Mouse (Mus musculus): ENCODE measurements around the gene Plpp4. TPM values are rescaled to one million over a fixed set of nuclear protein-coding genes. Genes with fewer than 3 reads are reported as not detected.

Plpp4 gene
- 0.49 and 0.72 TPM in 2 replicates for polyA plus RNA-seq (2015; fragmentation: Nextera tagmentation; extraction: Ambion mirVana)

- peak; percentile 83 for ATAC-seq (ENCODE audit: borderline replicate concordance, extremely low read depth, low FRiP score, low TSS enrichment)
- Histone ChIP-seq H3K9me3 (no peaks in the 10 kb centered on the region), H3K27me3 (peaks cover 39% of the 10 kb centered on the region), H3K36me3 (no peaks in the 10 kb centered on the region), H3K4me1 (peaks cover 7% of the 10 kb centered on the region), H3K27ac (no peak within 1 kb of the TSS), H3K4me3 (peak within 1 kb of the TSS; percentile 40), H3K4me2 (peak within 1 kb of the TSS; percentile 83), H3K9ac (no peak within 1 kb of the TSS)
- 2% methylated on average over 41 of the region's 66 CpGs for WGBS
These were observed at the start of gene Plpp4 for GRCm38 (mm10) chr7:129256621-129257373. Plpp4 (plus strand) TSS chr7:129257031.

DNA sequence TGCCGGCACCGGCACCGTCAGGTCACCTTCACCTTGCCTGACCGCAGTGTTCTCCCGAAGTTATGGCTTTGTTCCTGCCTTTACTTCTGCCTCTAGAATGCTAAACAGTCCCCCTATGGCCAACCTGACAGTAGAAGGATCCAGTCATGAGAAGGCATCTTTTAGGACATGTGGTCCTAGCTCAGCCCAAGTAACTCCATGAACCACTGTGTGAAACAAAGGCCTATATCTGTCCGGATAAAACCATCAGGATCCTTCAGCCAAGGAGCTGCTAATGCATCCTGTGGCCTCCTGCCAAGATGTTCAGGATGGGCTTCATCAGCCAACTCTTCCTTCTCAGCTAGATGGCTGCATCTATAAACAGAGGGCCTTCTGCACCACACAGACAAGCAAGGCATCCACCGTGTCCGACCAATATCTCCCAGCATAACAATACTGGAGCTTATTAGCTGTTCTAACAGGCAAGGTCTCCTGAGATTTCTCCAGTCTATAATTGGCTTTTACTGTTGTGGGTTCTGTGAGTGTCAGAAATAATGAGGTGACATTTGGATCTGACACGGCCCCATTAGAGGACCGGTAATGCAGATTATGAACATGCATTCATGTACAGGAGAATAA, 40.8 kb upstream of the Plpp4 start:
- Histone ChIP-seq H3K4me3 (no peak overlapping the region), H3K36me3 (no peaks in the 10 kb centered on the region), H3K4me1 (no peaks in the 10 kb centered on the region), H3K27me3 (no peaks in the 10 kb centered on the region), H3K9me3 (no peaks in the 10 kb centered on the region), H3K4me2 (no peak overlapping the region), H3K27ac (no peak overlapping the region), H3K9ac (no peak overlapping the region)
- 63% methylated on average over 10 of the region's 10 CpGs for WGBS
- ATAC-seq (ENCODE audit: borderline replicate concordance, extremely low read depth, low FRiP score, low TSS enrichment): no peak

DNA sequence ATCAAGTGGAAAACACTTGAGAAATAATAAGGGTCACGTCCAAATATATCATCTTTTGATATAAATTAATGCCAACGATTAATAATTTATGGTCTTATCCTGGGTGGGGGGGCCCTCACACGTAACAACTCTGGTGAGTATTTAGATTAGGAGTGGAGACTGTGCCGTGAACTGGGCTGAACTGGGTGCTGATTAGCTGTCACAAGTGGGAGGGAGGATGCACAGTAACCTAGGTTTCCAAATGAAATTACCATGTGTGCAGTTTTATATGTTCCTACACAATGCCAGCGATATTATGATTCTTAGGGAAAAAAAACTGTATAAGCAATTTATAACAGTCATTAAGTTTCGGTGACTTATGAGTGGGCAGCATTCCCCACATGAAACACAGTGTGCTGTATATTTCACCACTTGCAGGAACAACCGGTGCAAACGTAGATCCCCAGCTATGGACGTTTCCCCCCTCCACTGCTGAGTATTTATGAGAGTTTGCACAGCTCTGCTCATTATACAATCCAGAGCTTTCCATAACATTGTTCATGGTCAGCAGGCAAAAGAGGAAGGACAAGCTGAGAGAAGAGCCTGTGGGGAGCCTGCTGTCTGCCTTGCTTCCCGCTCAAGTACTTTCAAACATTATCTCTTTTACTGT, 40.2 kb upstream of the Plpp4 start:
- no peak overlapping the region for H3K4me3 ChIP-seq
- H3K4me1 ChIP-seq: no peaks in the 10 kb centered on the region
- no peaks in the 10 kb centered on the region for H3K36me3 ChIP-seq
- H3K27ac ChIP-seq: no peak overlapping the region
- ATAC-seq (ENCODE audit: borderline replicate concordance, extremely low read depth, low FRiP score, low TSS enrichment): no peak
- no peaks in the 10 kb centered on the region for H3K9me3 ChIP-seq
- no peaks in the 10 kb centered on the region for H3K27me3 ChIP-seq
- 46% methylated on average over 10 of the region's 10 CpGs for WGBS
- no peak overlapping the region for H3K4me2 ChIP-seq
- no peak overlapping the region for H3K9ac ChIP-seq

DNA sequence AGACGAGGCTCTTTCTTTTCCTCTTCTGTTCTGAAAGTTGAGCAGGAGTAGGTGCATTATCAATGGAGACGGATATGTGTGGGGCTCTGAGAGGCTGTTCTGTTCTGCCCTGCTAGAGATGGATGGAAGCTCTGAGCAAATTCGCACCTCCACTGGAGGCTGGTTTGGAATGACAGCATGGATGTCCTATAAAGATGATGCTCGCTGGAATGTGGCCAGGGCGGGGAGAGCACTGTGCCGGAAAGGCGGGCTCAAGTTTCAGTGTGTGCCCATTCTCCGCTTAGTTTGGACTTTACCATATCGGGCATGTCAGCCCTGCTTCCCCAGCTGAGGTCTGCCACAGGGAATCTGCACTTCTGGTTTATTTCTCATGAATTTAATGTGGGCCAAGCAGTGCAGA, 35.9 kb upstream of the Plpp4 start:
- H3K4me1 ChIP-seq: no peaks in the 10 kb centered on the region
- H3K36me3 ChIP-seq: no peaks in the 10 kb centered on the region
- H3K27ac ChIP-seq: no peak overlapping the region
- ATAC-seq (ENCODE audit: borderline replicate concordance, extremely low read depth, low FRiP score, low TSS enrichment): no peak
- H3K27me3 ChIP-seq: no peaks in the 10 kb centered on the region
- H3K9ac ChIP-seq: no peak overlapping the region
- no peaks in the 10 kb centered on the region for H3K9me3 ChIP-seq
- H3K4me3 ChIP-seq: no peak overlapping the region
- no peak overlapping the region for H3K4me2 ChIP-seq
- WGBS: 59% methylated on average over 9 of the region's 9 CpGs

DNA sequence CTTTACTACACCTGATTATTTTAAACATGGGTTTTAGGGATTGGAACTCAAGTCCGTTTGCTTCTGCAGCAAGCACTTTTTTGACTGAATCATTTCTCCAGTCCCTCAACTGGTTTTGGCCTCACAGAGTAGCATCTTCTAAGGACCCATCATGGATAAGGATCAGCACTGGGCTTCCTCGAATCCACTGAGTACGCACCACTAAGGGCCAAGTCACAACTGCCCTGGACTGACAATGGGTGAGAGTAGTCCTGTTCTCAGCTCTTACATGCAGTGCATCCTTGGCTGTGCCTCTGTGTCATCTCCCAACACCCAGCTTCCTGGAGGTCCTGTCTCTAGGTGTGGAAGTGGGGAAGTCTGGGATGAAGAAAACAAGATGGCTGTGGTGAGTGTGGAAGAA, 35.2 kb upstream of the Plpp4 start:
- Histone ChIP-seq H3K4me3 (no peak overlapping the region), H3K9ac (no peak overlapping the region)
- ATAC-seq (ENCODE audit: borderline replicate concordance, extremely low read depth, low FRiP score, low TSS enrichment): no peak

DNA sequence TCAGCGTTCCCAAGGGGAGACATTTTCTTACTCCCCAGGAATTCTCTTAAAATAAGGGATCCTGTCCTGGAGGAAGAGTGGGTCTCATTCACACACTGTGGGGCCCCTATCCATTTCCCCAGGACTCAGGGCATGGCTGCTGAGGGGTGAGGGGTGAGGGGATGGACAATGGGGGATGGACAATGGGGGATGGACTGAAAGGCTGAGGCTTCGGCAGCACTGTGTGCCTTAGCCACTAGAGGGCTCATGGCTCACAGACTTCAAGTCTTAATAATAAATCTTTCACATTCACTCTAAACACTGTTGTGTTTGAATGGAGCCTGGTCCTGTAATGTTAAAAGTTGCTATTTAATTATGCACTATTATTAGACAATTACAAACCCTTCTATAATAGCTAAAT, 21.4 kb upstream of the Plpp4 start:
- Histone ChIP-seq H3K4me3 (no peak overlapping the region), H3K9ac (no peak overlapping the region), H3K4me1 (no peaks in the 10 kb centered on the region), H3K27me3 (no peaks in the 10 kb centered on the region), H3K27ac (no peak overlapping the region), H3K9me3 (no peaks in the 10 kb centered on the region), H3K36me3 (no peaks in the 10 kb centered on the region), H3K4me2 (no peak overlapping the region)
- ATAC-seq (ENCODE audit: borderline replicate concordance, extremely low read depth, low FRiP score, low TSS enrichment): no peak
- 50% methylated on average over 2 of the region's 2 CpGs for WGBS

More for the DNA sequence above, 35.2 kb upstream of the Plpp4 start:
- H3K9me3 ChIP-seq: no peaks in the 10 kb centered on the region
- H3K36me3 ChIP-seq: no peaks in the 10 kb centered on the region
- no peaks in the 10 kb centered on the region for H3K27me3 ChIP-seq
- no peak overlapping the region for H3K27ac ChIP-seq
- H3K4me1 ChIP-seq: no peaks in the 10 kb centered on the region
- no peak overlapping the region for H3K4me2 ChIP-seq
- WGBS: 67% methylated on average over 3 of the region's 3 CpGs

- Histone ChIP-seq H3K27ac (no peak overlapping the region), H3K9me3 (no peaks in the 10 kb centered on the region), H3K4me3 (no peak overlapping the region), H3K36me3 (no peaks in the 10 kb centered on the region), H3K9ac (no peak overlapping the region), H3K4me1 (no peaks in the 10 kb centered on the region), H3K27me3 (no peaks in the 10 kb centered on the region), H3K4me2 (no peak overlapping the region)
- ATAC-seq (ENCODE audit: borderline replicate concordance, extremely low read depth, low FRiP score, low TSS enrichment): no peak
- WGBS: 55% methylated on average over 5 of the region's 5 CpGs
These were observed 20.8 kb upstream of the Plpp4 start for GRCm38 (mm10) chr7:129235995-129236394.

DNA sequence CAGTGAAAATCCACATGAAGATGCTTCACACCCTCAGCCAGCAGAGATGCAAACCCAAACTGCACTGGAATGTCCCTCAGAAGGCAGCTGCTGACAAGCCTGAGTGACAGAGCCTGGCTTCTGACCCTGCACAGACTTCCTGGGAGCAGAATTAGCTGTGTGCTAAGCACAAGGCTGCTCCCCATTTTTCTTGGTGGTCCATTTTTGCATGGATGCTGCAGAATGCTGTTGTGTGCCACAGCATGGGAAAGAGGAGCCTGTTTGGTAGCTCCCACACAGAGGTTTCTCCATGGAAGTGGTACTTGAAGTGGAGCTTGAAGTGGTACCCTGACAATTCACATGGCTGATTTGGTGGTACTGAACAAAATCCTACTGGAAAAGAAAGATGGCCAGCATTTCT, 5.8 kb upstream of the Plpp4 start:
- Histone ChIP-seq H3K4me2 (no peak overlapping the region), H3K4me3 (no peak overlapping the region), H3K36me3 (no peaks in the 10 kb centered on the region), H3K9ac (no peak overlapping the region), H3K4me1 (no peaks in the 10 kb centered on the region), H3K27me3 (peaks cover 13% of the 10 kb centered on the region), H3K27ac (no peak overlapping the region), H3K9me3 (no peaks in the 10 kb centered on the region)
- no peak for ATAC-seq (ENCODE audit: borderline replicate concordance, extremely low read depth, low FRiP score, low TSS enrichment)

DNA sequence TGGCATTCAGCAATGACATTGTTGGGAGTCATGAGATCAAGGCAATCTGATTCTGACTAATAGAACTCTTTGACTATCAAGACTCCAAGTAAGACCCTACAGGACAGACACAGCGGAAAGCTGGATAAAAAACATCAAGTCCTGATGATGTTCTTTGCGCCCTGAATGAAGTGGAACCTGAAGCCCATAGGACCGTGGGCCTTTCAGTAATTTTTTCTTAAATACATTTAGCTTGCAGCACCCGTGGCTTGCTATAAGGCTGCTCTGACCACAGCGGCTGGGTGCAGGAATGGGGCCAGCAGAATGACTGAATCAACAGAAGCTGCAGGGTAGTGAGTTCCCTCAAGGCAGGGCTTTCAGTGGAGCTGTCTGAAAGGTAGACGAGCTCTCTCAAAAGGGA, 3.4 kb upstream of the Plpp4 start:
- H3K27ac ChIP-seq: no peak overlapping the region
- no peak for ATAC-seq (ENCODE audit: borderline replicate concordance, extremely low read depth, low FRiP score, low TSS enrichment)
- 80% methylated on average over 6 of the region's 6 CpGs for WGBS
- H3K4me3 ChIP-seq: no peak overlapping the region
- no peaks in the 10 kb centered on the region for H3K36me3 ChIP-seq
- H3K4me2 ChIP-seq: no peak overlapping the region
- H3K27me3 ChIP-seq: peaks cover 37% of the 10 kb centered on the region
- H3K9me3 ChIP-seq: no peaks in the 10 kb centered on the region
- no peak overlapping the region for H3K9ac ChIP-seq
- H3K4me1 ChIP-seq: peaks cover 7% of the 10 kb centered on the region

- H3K4me3 ChIP-seq: no peak overlapping the region
- ATAC-seq (ENCODE audit: borderline replicate concordance, extremely low read depth, low FRiP score, low TSS enrichment): no peak
- no peaks in the 10 kb centered on the region for H3K36me3 ChIP-seq
- H3K4me2 ChIP-seq: no peak overlapping the region
- WGBS: 75% methylated on average over 1 of the region's 1 CpGs
- H3K27ac ChIP-seq: no peak overlapping the region
- H3K4me1 ChIP-seq: peaks cover 7% of the 10 kb centered on the region
- no peaks in the 10 kb centered on the region for H3K9me3 ChIP-seq
- peaks cover 39% of the 10 kb centered on the region for H3K27me3 ChIP-seq
- H3K9ac ChIP-seq: no peak overlapping the region
These were observed 2.7 kb upstream of the Plpp4 start for GRCm38 (mm10) chr7:129254126-129254525.

DNA sequence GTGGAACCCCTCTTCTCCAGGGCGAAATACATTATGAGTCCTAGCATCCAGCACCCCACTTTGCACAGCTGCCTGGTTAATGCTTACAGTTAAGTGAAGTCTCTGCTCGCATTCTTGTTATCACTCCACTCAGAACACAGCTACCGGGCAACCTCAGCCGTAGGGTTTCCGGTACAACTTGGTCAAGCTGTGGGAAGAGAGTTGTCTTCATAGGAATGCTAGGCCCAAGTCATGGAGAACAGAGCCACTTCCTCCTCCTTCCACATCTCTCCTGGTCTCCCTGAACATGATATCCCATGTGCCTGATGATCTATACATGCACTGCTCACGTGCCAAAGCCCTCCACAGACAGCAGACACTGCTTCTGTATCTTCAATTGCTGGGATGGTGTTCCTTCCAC, 1.4 kb upstream of the Plpp4 start:
- Histone ChIP-seq H3K9me3 (no peaks in the 10 kb centered on the region), H3K4me1 (peaks cover 7% of the 10 kb centered on the region), H3K4me2 (no peak overlapping the region), H3K36me3 (no peaks in the 10 kb centered on the region), H3K27ac (no peak overlapping the region), H3K9ac (no peak overlapping the region), H3K4me3 (no peak overlapping the region), H3K27me3 (peaks cover 39% of the 10 kb centered on the region)
- ATAC-seq (ENCODE audit: borderline replicate concordance, extremely low read depth, low FRiP score, low TSS enrichment): no peak
- 79% methylated on average over 6 of the region's 6 CpGs for WGBS

GRCm38 (mm10) chr7:129257374-129258018, 665 bp downstream of the Plpp4 start:
- no peak overlapping the region for H3K27ac ChIP-seq
- peak overlapping the region; percentile 40 for H3K4me3 ChIP-seq
- peaks cover 7% of the 10 kb centered on the region for H3K4me1 ChIP-seq
- H3K36me3 ChIP-seq: no peaks in the 10 kb centered on the region
- no peaks in the 10 kb centered on the region for H3K9me3 ChIP-seq
- ATAC-seq (ENCODE audit: borderline replicate concordance, extremely low read depth, low FRiP score, low TSS enrichment): no peak
- WGBS: 16% methylated on average over 13 of the region's 13 CpGs
- no peak overlapping the region for H3K9ac ChIP-seq
- peak overlapping the region; percentile 83 for H3K4me2 ChIP-seq
- H3K27me3 ChIP-seq: peaks cover 39% of the 10 kb centered on the region
